27 mouse cellular contexts compared by ENCODE assay signal in genomic region chr5:36559106-36559505, GRCm38 (mm10). TPM values are rescaled to one million over a fixed set of nuclear protein-coding genes. Genes with fewer than 3 reads are reported as not detected.
DNase-seq lines count a peak whose midpoint lies in the region; ATAC-seq and TF ChIP-seq lines count a peak whose summit lies in the region.
"Had no signal": no experiment of that assay in that cellular context is flagged by ENCODE, and none has a peak within 500 bp of the region (broad histone marks: within the 10 kb centered on the region; RNA-seq: fewer than 3 reads in every experiment).

No protein-coding gene starts in this region.

- H3K9me3 ChIP-seq in kidney, embryonic 14.5 days (ENCODE audit: control insufficient read depth, low read length) = no peaks in the 10 kb centered on the region
- no peaks in the 10 kb centered on the region for H3K9me3 ChIP-seq in intestine, embryonic 15.5 days
- H3K9me3 ChIP-seq in stomach, embryonic 16.5 days (replicated peaks; ENCODE audit: control insufficient read depth, low read length) = no peaks in the 10 kb centered on the region
- H3K9me3 ChIP-seq: G1E; heart, embryonic 13.5 days; limb, embryonic 12.5 days; liver, embryonic 12.5 days; megakaryocyte, embryonic 14.5 days; midbrain, embryonic 12.5 days; neural tube, embryonic 12.5 days had no signal

- 75% methylated on average over 5 of the region's 5 CpGs for WGBS in kidney, embryonic 14.5 days
- WGBS in liver, adult 2 months = 77% methylated on average over 5 of the region's 5 CpGs
- WGBS in intestine, embryonic 15.5 days = 62% methylated on average over 5 of the region's 5 CpGs
- WGBS in stomach, embryonic 16.5 days = 62% methylated on average over 5 of the region's 5 CpGs

- H3K79me2 ChIP-seq in liver, adult 2 months (ENCODE audit: control insufficient read depth, insufficient read depth, low read length) = peaks cover 23% of the 10 kb centered on the region; the same call in 1 of the 2 replicates

- peaks cover 36% of the 10 kb centered on the region for H3K4me1 ChIP-seq in kidney, embryonic 14.5 days (ENCODE audit: control insufficient read depth, insufficient read depth, low read length)
- peaks cover 23% of the 10 kb centered on the region for H3K4me1 ChIP-seq in liver, adult 2 months (ENCODE audit: control insufficient read depth, insufficient read depth, low read length)
- peaks cover 23% of the 10 kb centered on the region; the same call in 1 of the 2 replicates for H3K4me1 ChIP-seq in intestine, embryonic 15.5 days (replicated peaks)
- H3K4me1 ChIP-seq in stomach, embryonic 16.5 days (ENCODE audit: control insufficient read depth, insufficient read depth, low read length) = peaks cover 16% of the 10 kb centered on the region; the same call in 1 of the 2 replicates
- H3K4me1 ChIP-seq: neural tube, embryonic 12.5 days had no signal

- H3K36me3 ChIP-seq in kidney, embryonic 14.5 days (ENCODE audit: control insufficient read depth, insufficient read depth, low read length) = no peaks in the 10 kb centered on the region
- no peaks in the 10 kb centered on the region for H3K36me3 ChIP-seq in liver, adult 2 months (ENCODE audit: control insufficient read depth, insufficient read depth, low read length)
- no peaks in the 10 kb centered on the region for H3K36me3 ChIP-seq in intestine, embryonic 15.5 days
- no peaks in the 10 kb centered on the region for H3K36me3 ChIP-seq in stomach, embryonic 16.5 days (ENCODE audit: control insufficient read depth, insufficient read depth, low read length)
- H3K36me3 ChIP-seq: heart, embryonic 13.5 days; limb, embryonic 12.5 days; liver, embryonic 12.5 days; midbrain, embryonic 12.5 days; neural tube, embryonic 12.5 days had no signal

- no peaks in the 10 kb centered on the region for H3K27me3 ChIP-seq in kidney, embryonic 14.5 days (ENCODE audit: control insufficient read depth, insufficient read depth, low read length)
- no peaks in the 10 kb centered on the region for H3K27me3 ChIP-seq in liver, adult 2 months (ENCODE audit: control insufficient read depth, insufficient read depth, low read length)
- H3K27me3 ChIP-seq in intestine, embryonic 15.5 days (replicated peaks) = no peaks in the 10 kb centered on the region
- no peaks in the 10 kb centered on the region for H3K27me3 ChIP-seq in stomach, embryonic 16.5 days (ENCODE audit: control insufficient read depth, insufficient read depth, low read length)
- H3K27me3 ChIP-seq: heart, embryonic 13.5 days; limb, embryonic 12.5 days; liver, embryonic 12.5 days; megakaryocyte, embryonic 14.5 days; midbrain, embryonic 12.5 days; neural tube, embryonic 12.5 days had no signal

- no peak for DNase-seq in kidney, adult 9 months
- DNase-seq in liver, adult 2 months (ENCODE audit: extremely low read depth, low read depth, low spot score) = no peak
- no peak for DNase-seq in liver
- DNase-seq in urinary bladder, postnatal 14 days (ENCODE audit: low spot score) = no peak
- DNase-seq: adrenal gland, adult 8-10 months; cerebellum, adult 2 months; cerebellum, postnatal 14 days; forebrain, postnatal 0 days; heart, postnatal 10 days; kidney, postnatal 4 days; liver, postnatal 0 days; right cerebral cortex, postnatal 14 days; thymus, adult 2 months; thymus, postnatal 36 days had no signal

- no peak for TF ChIP-seq POLR2A in liver, adult 2 months (IDR thresholded peaks at IDR 0.05; ENCODE audit: extremely low read depth, insufficient read depth, low read length)

- TF ChIP-seq CTCF in liver, adult 2 months (IDR thresholded peaks at IDR 0.05; ENCODE audit: low read depth, low read length) = no peak

- H3K9ac ChIP-seq in kidney, embryonic 14.5 days (ENCODE audit: low read depth, low read length) = no peak overlapping the region
- no peak overlapping the region for H3K9ac ChIP-seq in liver, adult 2 months (ENCODE audit: low read depth, low read length)
- no peak overlapping the region for H3K9ac ChIP-seq in intestine, embryonic 15.5 days
- H3K9ac ChIP-seq in stomach, embryonic 16.5 days (ENCODE audit: low read length) = no peak overlapping the region
- H3K9ac ChIP-seq: forebrain, postnatal 0 days; heart, embryonic 13.5 days; hindbrain, embryonic 14.5 days; limb, embryonic 12.5 days; liver, embryonic 12.5 days; liver, postnatal 0 days; midbrain, embryonic 12.5 days; neural tube, embryonic 12.5 days had no signal

- H3K4me3 ChIP-seq in kidney, embryonic 14.5 days (ENCODE audit: low read length) = no peak overlapping the region
- H3K4me3 ChIP-seq in liver, adult 2 months (ENCODE audit: insufficient read depth, low read depth, low read length) = no peak overlapping the region
- no peak overlapping the region for H3K4me3 ChIP-seq in intestine, embryonic 15.5 days (replicated peaks)
- no peak overlapping the region for H3K4me3 ChIP-seq in stomach, embryonic 16.5 days (replicated peaks; ENCODE audit: low read length)
- H3K4me3 ChIP-seq: erythroblast, embryonic 14.5 days; heart, embryonic 13.5 days; limb, embryonic 12.5 days; liver, embryonic 12.5 days; megakaryocyte, embryonic 14.5 days; midbrain, embryonic 12.5 days; myocyte; neural tube, embryonic 12.5 days had no signal

- no peak overlapping the region for H3K4me2 ChIP-seq in kidney, embryonic 14.5 days (replicated peaks; ENCODE audit: low read depth, low read length)
- no peak overlapping the region for H3K4me2 ChIP-seq in intestine, embryonic 15.5 days (replicated peaks)
- no peak overlapping the region for H3K4me2 ChIP-seq in stomach, embryonic 16.5 days (ENCODE audit: low read depth, low read length)
- H3K4me2 ChIP-seq: heart, embryonic 13.5 days; hindbrain, embryonic 14.5 days; limb, embryonic 12.5 days; liver, embryonic 12.5 days; midbrain, embryonic 12.5 days; neural tube, embryonic 12.5 days had no signal

- no peak for ATAC-seq in kidney, embryonic 14.5 days (ENCODE audit: low FRiP score, low TSS enrichment)
- peak; percentile 16; the same call in 1 of the 2 replicates for ATAC-seq in intestine, embryonic 15.5 days
- ATAC-seq in stomach, embryonic 16.5 days (ENCODE audit: insufficient read depth, low FRiP score) = no peak
- ATAC-seq: forebrain, postnatal 0 days; liver, embryonic 12.5 days; liver, postnatal 0 days had no signal

- peak overlapping the region; percentile 86 for H3K27ac ChIP-seq in kidney, embryonic 14.5 days (ENCODE audit: low read depth, low read length)
- peak overlapping the region; percentile 55 for H3K27ac ChIP-seq in liver, adult 2 months (replicated peaks; ENCODE audit: insufficient read depth, low read depth, low read length)
- peak overlapping the region; percentile 82 for H3K27ac ChIP-seq in intestine, embryonic 15.5 days
- H3K27ac ChIP-seq in stomach, embryonic 16.5 days (ENCODE audit: low read length) = peak overlapping the region; percentile 72
- H3K27ac ChIP-seq: hindbrain, embryonic 14.5 days; limb, embryonic 12.5 days; midbrain, embryonic 12.5 days; neural tube, embryonic 12.5 days had no signal

RNA-seq across cellular contexts. Expression of gene Tbc1d14, which starts 34.0 kb away (rescaled TPM):
- 27.7 and 49.9 TPM in 2 replicates for polyA plus RNA-seq in kidney, embryonic 14.5 days (2014; fragmentation: Nextera tagmentation; extraction: Ambion mirVana)
- 5.4 and 8.2 TPM in 2 replicates for total RNA-seq in liver, adult 2 months (2014; rRNA removed)
- 8.4 and 8.9 TPM in 2 replicates for polyA plus RNA-seq in liver, adult 2 months (2012; rRNA removed)
- 30.0 and 30.3 TPM in 2 replicates for polyA plus RNA-seq in intestine, embryonic 15.5 days (2015; fragmentation: Nextera tagmentation; extraction: Ambion mirVana)
- 39.5 and 43.6 TPM in 2 replicates for polyA plus RNA-seq in stomach, embryonic 16.5 days (2015; fragmentation: Nextera tagmentation; extraction: Ambion mirVana)
